Mouse (Mus musculus) erythroid progenitor cell, adult 5-6 weeks (primary cell): ENCODE data around the gene Ydjc. TPM values are rescaled to one million over a fixed set of nuclear protein-coding genes. Genes with fewer than 3 reads are reported as not detected.
A peak's percentile ranks its signal among the peaks of the same experiment; 100 is the strongest.
"Not testable (repeated sequence)": the region's sequence is repeated elsewhere in the genome, so short reads cannot be mapped to it uniquely, and the experiment has no call there.

Source experiments
- ATAC-seq: replicated peaks from 2 replicates; pipeline ENCODE4 v1.8.0; 2016; ENCODE audit warnings: moderate number of reproducible peaks, mild to moderate bottlenecking, moderate TSS enrichment, inconsistent platforms; ENCODE audit not compliant: poor library complexity, low FRiP score, severe bottlenecking
- total RNA-seq, 2 experiments: library from RNA; stranded (forward) in 1 of 2; stranded (reverse) in 1 of 2; fragments of 150-400 nt in 1 of 2; fragments of 186-747, 209-891 nt in 1 of 2; gene quantifications; 2 replicates each; pipeline versions ENCODE4 v1.2.3 to v1.2.4; 2015 to 2017; ENCODE audit warnings: low replicate concordance in 2 of 2

Ydjc gene
- total RNA-seq, 2 experiments from 2014 or later: not detected

DNA sequence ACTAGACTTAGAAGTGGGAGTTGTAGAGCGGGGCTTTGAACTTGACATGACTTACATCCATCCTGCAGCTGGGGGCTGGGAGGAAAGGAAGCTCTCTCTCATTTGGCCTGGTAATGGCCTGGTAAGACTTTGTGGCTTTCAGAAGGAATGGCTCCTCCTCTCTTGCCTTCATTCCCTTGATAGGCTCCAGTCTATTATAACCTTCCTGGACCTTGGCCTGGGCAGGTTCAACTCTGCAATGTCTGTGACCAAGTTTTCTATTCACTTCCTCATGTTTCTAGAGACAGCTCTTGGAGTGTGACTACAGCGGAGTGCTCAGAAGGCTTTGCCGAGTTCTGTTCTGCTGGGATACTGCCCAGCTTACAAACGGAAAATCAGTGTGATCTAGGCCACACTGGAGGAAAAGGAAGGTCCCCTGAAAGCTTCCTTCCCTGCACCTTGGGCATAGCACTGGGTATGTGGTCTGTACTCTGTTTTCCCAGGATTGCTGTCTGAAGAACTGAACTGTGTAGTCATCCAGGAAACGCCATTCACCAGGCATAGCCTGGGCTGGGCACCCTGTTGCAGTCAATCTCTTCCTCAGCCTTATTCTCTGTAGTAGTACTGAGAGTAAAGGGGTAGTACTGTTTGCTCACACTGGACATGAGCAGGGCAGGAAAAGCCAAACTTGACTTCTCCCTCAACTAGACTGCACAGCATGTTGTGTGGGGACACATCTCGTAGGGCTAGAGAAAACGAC, 6.3 kb downstream of the Ydjc start:
- no peak for ATAC-seq

- ATAC-seq: no peak
Measured at GRCm38 (mm10) chr16:17151874-17152273, 7.5 kb downstream of the Ydjc start.

GRCm38 (mm10) chr16:17154346-17154745, 9.9 kb downstream of the Ydjc start:
- ATAC-seq: no peak

DNA sequence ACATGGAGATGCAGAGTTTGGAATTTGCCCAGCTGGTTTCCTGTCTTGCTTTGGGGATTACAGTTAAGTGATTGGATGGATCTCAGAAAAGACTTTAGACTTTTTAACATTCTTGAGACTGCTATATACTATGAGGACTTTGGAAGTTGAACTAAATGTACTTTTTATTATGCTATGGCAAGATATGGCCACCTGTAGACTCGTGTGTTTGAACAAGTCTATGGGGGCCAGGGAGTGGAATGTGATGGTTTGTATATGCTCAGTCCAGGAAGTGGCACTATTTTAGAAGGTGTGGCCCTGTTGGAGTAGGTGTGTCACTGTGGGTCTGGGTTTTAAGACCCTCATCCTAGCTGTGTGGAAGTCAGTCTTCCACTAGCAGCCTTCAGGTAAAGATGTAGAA, 21.1 kb downstream of the Ydjc start:
- ATAC-seq: not testable (repeated sequence)

- no peak for ATAC-seq
Measured at GRCm38 (mm10) chr16:17167179-17167578, 22.8 kb downstream of the Ydjc start.

DNA sequence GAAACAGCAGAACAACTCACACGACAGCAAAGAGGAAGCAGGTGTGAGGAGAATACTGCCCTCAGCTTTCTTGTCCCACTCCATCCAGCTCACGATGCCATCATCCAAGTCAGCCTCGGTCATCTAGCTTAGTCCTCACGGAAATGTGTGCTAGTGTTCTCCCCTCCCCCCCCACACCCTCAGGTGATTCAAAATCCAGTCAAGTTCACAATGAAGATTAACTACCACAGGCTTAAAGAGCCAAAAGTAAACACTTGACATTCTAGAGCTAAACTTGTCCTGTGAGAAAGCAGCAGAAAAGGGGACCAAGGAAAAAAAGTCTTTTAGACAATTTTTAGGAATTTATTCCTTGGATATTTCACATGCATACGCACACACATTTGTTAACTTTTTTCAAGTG, 23.6 kb downstream of the Ydjc start:
- ATAC-seq: no peak

- ATAC-seq: no peak
Measured at GRCm38 (mm10) chr16:17175765-17176164, 31.3 kb downstream of the Ydjc start.

GRCm38 (mm10) chr16:17177623-17178170, 33.3 kb downstream of the Ydjc start:
- no peak for ATAC-seq

DNA sequence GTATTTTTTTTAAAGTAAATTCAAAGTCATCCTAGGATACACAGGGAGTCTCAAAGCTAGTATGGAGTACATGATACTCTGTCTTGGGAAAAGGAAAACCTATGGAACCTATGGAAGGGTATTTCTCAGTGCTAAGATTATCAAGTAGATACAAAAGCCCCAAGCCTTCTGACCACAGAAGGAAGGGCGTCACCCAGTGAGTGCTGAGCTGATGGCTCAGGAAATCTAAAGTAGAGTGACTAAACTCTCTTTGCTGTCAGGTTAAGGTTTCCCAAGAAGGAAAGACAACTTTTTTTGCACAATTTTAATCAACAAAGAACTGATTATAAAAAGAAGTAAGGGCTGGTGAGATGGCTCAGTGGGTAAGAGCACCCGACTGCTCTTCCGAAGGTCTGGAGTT, 35.3 kb downstream of the Ydjc start:
- no peak for ATAC-seq

- no peak for ATAC-seq
Measured at GRCm38 (mm10) chr16:17181382-17181781, 37.0 kb downstream of the Ydjc start.

DNA sequence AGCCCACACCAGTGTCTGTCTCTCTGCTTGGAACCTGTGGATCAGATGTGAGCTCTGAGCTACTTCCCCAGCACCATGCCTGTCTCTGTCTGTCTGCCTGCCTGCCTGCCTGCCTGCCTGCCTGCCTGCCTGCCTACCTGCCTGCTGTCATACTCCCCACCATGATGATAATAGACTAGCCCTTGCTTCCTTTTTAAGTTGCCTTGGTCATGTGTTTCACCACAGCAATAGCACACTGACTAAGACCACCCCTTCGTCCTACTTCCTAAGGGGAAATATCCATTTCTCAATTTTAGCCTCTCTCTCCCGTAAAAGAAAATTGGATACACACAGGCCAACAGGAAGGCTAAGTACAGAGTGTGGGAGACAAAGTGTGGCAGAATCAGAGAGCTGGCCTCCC, 37.7 kb downstream of the Ydjc start:
- no peak for ATAC-seq

GRCm38 (mm10) chr16:17183003-17183402, 38.6 kb downstream of the Ydjc start:
- no peak for ATAC-seq

DNA sequence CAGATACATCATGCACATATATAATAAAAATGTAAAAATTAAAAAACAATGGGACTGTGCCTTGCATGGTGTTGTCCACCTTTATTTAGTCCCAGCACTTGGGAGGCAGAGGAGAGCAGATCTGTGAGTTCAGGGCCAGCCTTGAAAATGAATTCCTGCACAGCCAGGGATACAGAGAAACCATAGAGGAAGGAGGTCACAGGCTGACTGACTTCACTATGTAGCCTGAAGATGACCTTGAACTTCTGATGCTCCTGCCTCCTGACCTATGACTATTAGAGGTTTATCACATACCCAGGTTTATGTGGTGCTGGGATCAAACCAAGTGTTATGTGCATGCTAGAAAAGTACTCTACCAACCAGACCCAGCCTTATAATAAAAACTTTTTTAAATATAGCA, 41.1 kb downstream of the Ydjc start:
- ATAC-seq: no peak

- ATAC-seq: no peak
Measured at GRCm38 (mm10) chr16:17193823-17194222, 49.4 kb downstream of the Ydjc start.

DNA sequence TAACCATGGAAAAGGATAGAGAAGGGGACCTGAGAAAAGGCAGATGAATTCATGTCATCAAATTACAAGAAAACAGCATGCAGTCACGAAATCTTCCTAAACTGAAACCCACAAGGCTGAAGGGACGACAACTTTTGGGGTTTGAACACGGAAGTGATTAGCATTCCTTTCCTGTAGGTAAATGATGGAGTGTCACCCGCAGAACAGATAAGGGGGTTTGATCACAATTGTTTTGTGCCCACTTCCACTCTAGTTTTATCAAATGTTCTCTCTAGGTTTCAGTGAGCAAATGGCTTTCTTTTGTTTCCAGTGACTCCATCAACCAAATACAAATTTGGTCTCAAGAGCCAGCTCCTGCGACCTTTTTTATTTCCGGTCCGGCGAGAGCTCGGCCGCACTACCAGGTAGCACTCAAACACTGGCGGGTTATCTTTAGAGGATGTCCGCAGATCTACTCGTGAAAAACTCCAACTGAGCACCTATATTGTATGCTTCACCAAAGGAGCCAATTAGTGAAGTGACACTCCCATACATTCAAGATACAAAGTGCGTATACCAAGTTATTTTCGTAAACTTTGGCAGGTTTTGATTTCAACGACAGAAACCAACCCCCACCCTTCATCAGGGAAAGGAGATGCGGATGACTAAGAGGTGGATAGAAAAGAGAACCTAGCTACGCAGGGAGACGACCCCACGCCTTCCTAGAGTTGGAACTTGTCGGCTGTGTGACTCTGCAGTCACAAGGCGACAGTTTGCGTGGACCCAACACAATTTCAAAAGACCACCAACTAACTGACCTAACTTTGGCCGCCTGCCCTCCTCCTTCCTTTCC, 55.9 kb downstream of the Ydjc start:
- peak; percentile 49 for ATAC-seq

DNA sequence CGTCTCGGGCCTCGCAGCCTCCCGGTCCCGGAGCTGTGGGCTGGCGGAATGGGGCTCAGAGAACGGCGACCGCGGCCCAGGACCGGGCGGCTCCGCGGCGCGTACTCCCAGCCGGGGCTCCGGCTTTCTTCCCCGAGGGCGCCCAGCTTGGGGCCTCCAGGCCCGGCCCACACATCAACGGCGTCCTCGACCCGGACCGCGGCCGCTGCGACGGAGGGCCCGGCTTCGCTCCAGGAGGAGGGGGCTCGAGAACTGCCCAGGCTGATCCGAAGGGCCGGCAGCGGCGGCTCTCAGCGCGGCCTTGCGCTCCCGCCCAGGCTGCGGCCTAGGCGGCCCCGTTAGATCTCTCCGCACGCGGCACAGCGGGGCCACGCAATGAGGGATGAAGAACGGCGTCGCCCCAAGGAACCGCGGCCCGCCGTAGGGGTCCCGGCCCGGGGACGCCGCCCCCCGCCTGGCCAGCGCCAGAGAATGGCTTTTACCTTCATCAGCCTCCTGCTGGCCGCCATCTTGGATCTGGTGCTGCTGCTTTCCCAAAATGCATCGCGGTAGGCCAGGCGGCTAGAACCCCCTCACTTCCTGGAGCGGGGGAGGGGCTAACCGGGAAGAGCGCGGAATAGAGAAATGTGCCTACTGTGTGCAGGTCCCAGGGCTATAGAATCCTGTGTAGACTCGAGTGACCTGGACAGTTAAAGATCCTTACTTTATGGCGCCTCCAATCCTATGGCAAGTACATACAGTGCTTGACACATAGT, 56.7 kb downstream of the Ydjc start:
- ATAC-seq: peak; percentile 92

DNA sequence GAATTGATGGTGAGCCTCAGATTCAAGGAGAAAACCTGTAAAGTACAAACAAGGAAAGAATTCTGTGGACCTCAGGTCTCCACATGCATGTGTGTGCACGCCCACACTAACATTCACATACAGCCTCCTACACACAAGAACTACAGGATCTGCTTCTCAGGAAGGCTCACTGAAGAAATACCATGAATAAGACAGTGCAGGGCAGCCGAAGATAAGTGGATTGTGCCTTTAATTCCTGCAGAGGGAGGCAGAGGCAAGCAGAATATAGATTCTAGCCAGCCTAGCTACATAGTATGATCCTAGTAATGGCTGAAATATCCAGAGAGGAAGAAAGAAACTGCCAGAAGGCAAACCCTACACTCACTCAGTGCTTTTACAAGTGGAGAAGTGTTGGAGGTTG, 57.6 kb downstream of the Ydjc start:
- no peak for ATAC-seq

DNA sequence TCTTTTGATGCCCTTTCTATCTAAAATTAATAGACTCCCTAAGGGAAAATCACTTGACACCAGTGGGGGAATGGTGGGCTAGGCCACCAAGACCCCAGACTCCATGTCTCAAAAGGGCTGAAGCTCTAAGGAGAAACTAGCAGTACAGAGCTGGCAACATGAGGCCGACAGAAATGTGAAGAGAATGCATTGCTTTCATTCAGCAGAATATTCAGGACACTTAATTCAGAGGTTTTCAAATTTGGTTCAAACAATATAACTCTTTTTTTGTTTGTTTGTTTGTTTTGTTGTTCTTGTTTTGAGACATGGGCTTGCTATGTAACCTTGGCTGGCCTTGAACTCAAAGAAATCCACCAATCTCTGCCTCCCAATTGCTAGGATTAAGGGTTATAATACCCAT, 58.1 kb downstream of the Ydjc start, which contains the start of gene Ube2l3:
Ube2l3 (minus strand) TSS at position 101 of the 400 bp plus-strand sequence.
- ATAC-seq: no peak

DNA sequence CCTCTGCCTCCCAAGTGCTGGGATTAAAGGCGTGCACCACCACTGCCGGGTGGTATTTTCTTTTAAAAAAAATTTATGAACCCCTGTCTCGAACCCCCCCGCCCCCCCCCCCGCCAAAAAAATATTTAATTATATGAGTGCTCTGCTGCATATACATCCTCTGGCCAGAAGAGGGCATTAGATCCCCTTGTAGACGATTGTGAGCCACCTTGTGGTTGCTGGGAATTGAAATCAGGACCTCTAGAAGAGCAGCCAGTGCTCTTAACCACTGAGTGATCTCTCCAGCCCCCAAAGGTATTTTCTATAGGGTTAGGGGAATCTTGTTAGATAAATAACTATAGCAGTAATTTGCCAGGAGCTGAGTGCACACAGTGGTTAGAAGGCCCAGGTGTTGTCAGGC, 60.6 kb downstream of the Ydjc start:
- ATAC-seq: no peak
